Mouse (Mus musculus) hindlimb bud, embryonic 11.5 days (tissue): ENCODE data around the gene Nrsn1.
"Not testable (repeated sequence)": the region's sequence is repeated elsewhere in the genome, so short reads cannot be mapped to it uniquely, and the experiment has no call there.

Experiments used
- DNase-seq: peaks from one replicate; pipeline ENCODE4 v3.0.0-alpha.2; 2012; ENCODE audit warnings: low read depth, low spot score; ENCODE audit errors: extremely low spot score

Nrsn1 gene

GRCm38 (mm10) chr13:25270402-25270801, at the start of gene Nrsn1:
Gene Nrsn1 (minus strand): TSS chr13:25270502.
- DNase-seq: not testable (repeated sequence)

- DNase-seq: no peak
Measured at GRCm38 (mm10) chr13:25312059-25312458, 41.8 kb upstream of the Nrsn1 start.

GRCm38 (mm10) chr13:25310068-25310467, 39.8 kb upstream of the Nrsn1 start:
- no peak for DNase-seq

- no peak for DNase-seq
Measured at GRCm38 (mm10) chr13:25288736-25289135, 18.4 kb upstream of the Nrsn1 start.

GRCm38 (mm10) chr13:25274934-25275565, 4.7 kb upstream of the Nrsn1 start:
- no peak for DNase-seq

GRCm38 (mm10) chr13:25272189-25272588, 1.9 kb upstream of the Nrsn1 start:
- DNase-seq: no peak

- no peak for DNase-seq
Measured at GRCm38 (mm10) chr13:25269569-25270268, 583 bp downstream of the Nrsn1 start.

GRCm38 (mm10) chr13:25269039-25269438, 1.3 kb downstream of the Nrsn1 start:
- peak; percentile 87 for DNase-seq

GRCm38 (mm10) chr13:25262748-25263147, 7.6 kb downstream of the Nrsn1 start:
- DNase-seq: no peak

GRCm38 (mm10) chr13:25257608-25258007, 12.7 kb downstream of the Nrsn1 start:
- DNase-seq: no peak

- DNase-seq: no peak
Measured at GRCm38 (mm10) chr13:25254478-25255263, 15.6 kb downstream of the Nrsn1 start.

GRCm38 (mm10) chr13:25251893-25252292, 18.4 kb downstream of the Nrsn1 start:
- no peak for DNase-seq

GRCm38 (mm10) chr13:25220186-25220787, 50.0 kb downstream of the Nrsn1 start:
- DNase-seq: peak; percentile 33

GRCm38 (mm10) chr13:25218394-25218793, 51.9 kb downstream of the Nrsn1 start:
- no peak for DNase-seq

GRCm38 (mm10) chr13:25206950-25207349, 63.4 kb downstream of the Nrsn1 start:
- DNase-seq: no peak
